Mouse (Mus musculus) embryonic stem cell, embryonic (primary cell): Measurements from ENCODE around the gene Myt1.

Source experiments
- CTCF ChIA-PET, 4 experiments: fragments of 300-600 bp in 2 of 4; fragments of 350-600 bp in 2 of 4; sonication (Branson Sonifier 250); formaldehyde crosslinking; loops; one replicate each; lab custom pipeline; 2022; ENCODE audit warnings: inconsistent platforms in 2 of 4; lab: Charles Lee
- POLR2A ChIA-PET, 4 experiments: fragments of 300-600 bp in 2 of 4; fragments of 350-600 bp in 2 of 4; sonication (Branson Sonifier 250); formaldehyde crosslinking; loops; one replicate each; lab custom pipeline; 2022; ENCODE audit warnings: antibody characterized with exemption in 4 of 4, inconsistent platforms in 1 of 4; lab: Charles Lee

Myt1 gene

GRCm38 (mm10) chr2:181863791-181864535, 100.8 kb downstream of the Myt1 start, which contains the start of gene Polr3k:
Gene Polr3k (plus strand): TSS chr2:181864337.
- ChIA-PET CTCF (interaction anchor here in 3 of 4 experiments (0.6 to 3.9 kb wide), 5 partner anchors 142 to 543 kb away, joined by 3 to 22 read pairs (median 5); no protein-coding TSS in a partner anchor), POLR2A (interaction anchor here in 2 of 4 experiments (0.6 to 2.5 kb wide), 12 partner anchors 8 to 263 kb away, joined by 3 to 8 read pairs (median 3); partner anchors contain the start of gene Tcea2 (in 1 of the 2))

- ChIA-PET CTCF (interaction anchor here in 3 of 4 experiments (0.6 to 3.9 kb wide), 4 partner anchors 142 to 188 kb away, joined by 3 to 22 read pairs (median 6); no protein-coding TSS in a partner anchor), POLR2A (interaction anchor here in 2 of 4 experiments (0.6 to 2.5 kb wide), 10 partner anchors 9 to 205 kb away, joined by 3 to 8 read pairs (median 3); partner anchors contain the start of gene Tcea2 (in 1 of the 2))
Observed at GRCm38 (mm10) chr2:181864536-181864860, 101.4 kb downstream of the Myt1 start.

GRCm38 (mm10) chr2:181866931-181867330, 103.8 kb downstream of the Myt1 start:
- POLR2A ChIA-PET = interaction anchor here in 2 of 4 experiments (0.6 to 1.8 kb wide), 6 partner anchors 14 to 188 kb away, joined by 4 to 6 read pairs (median 4); no protein-coding TSS in a partner anchor

GRCm38 (mm10) chr2:181871039-181871438, 107.9 kb downstream of the Myt1 start:
- ChIA-PET POLR2A (no interaction called here), CTCF (no interaction called here)

More at GRCm38 (mm10) chr2:181866931-181867330, 103.8 kb downstream of the Myt1 start:
- CTCF ChIA-PET = interaction anchor here (0.6 to 3.9 kb wide), 27 partner anchors 11 to 223 kb away, joined by 3 to 25 read pairs (median 3); no protein-coding TSS in a partner anchor
